Mouse (Mus musculus) heart, postnatal 14 days (tissue): ENCODE measurements at regions not wholly inside any gene's neighbourhood (a gene's known extent, or its start where the extent isn't known, plus 50 kb on each side); places are given as distances from the start of the nearest gene placed in this dataset.

ENCODE experiments used
- DNase-seq, 2 experiments: peaks; one replicate each; pipeline ENCODE4 v3.0.0; 2021 to 2022
- intact Hi-C: fragments of 180-260 bp; cut with DNase I; formaldehyde crosslinking; loops from one replicate; pipeline ENCODE4 v1.15.1; 2025

- no peak for DNase-seq
- intact Hi-C loops, result no loop called here
Measured at GRCm38 (mm10) chr6:112219641-112220040, 53.9 kb upstream of the Lmcd1 start.

- intact Hi-C loops, result no loop called here
- no peak for DNase-seq
Measured at GRCm38 (mm10) chr6:112220149-112220548, 53.4 kb upstream of the Lmcd1 start.

GRCm38 (mm10) chr6:112221373-112221772 lies 52.2 kb upstream of the Lmcd1 start:
- intact Hi-C loops, result no loop called here
- no peak for DNase-seq

GRCm38 (mm10) chr6:112223325-112223724 lies 50.2 kb upstream of the Lmcd1 start:
- DNase-seq, result no peak
- intact Hi-C loops, result no loop called here
